Mouse (Mus musculus) MEL (cell line): ENCODE measurements around the gene Ccl26. TPM values are rescaled to one million over a fixed set of nuclear protein-coding genes. Genes with fewer than 3 reads are reported as not detected.

Experiments
- DNase-seq: peaks from one replicate; pipeline ENCODE4 v3.0.0; 2011; ENCODE audit warnings: low read depth, low spot score
- H3K27ac ChIP-seq: 2 replicates; pipeline ENCODE4 v1.5.1; 2012; ENCODE audit warnings: low read depth, mild to moderate bottlenecking, control low read depth, low read length, moderate library complexity; ENCODE audit not compliant: control insufficient read depth
- H3K27me3 ChIP-seq, 2 experiments: fragments of 150-350 bp in 1 of 2; sonication (generic) in 1 of 2; 2 replicates each; pipeline ENCODE4 v1.6.1; 2012; ENCODE audit warnings: low read length in 2 of 2, mild to moderate bottlenecking in 2 of 2, improper control_type of control experiment in 1 of 2, moderate library complexity in 1 of 2; ENCODE audit not compliant: insufficient read depth in 2 of 2, control insufficient read depth in 1 of 2
- H3K36me3 ChIP-seq, 2 experiments: 2 replicates each; pipeline ENCODE4 v1.6.1; 2012 to 2014; ENCODE audit warnings: low read length in 2 of 2, improper control_type of control experiment in 1 of 2, inconsistent platforms in 1 of 2, mild to moderate bottlenecking in 1 of 2; ENCODE audit not compliant: insufficient read depth in 2 of 2, control insufficient read depth in 1 of 2
- H3K4me1 ChIP-seq, 2 experiments: fragments of 150-350 bp in 1 of 2; sonication (generic) in 1 of 2; 2 replicates each; pipeline ENCODE4 v1.6.1; 2012; ENCODE audit warnings: low read length in 2 of 2, improper control_type of control experiment in 1 of 2, mild to moderate bottlenecking in 1 of 2; ENCODE audit not compliant: insufficient read depth in 2 of 2, control insufficient read depth in 1 of 2
- H3K4me3 ChIP-seq, 2 experiments: fragments of 150-350 bp in 1 of 2; sonication (generic) in 1 of 2; 2 replicates each; pipeline ENCODE4 v1.5.1; 2012; ENCODE audit warnings: low read depth in 2 of 2, low read length in 2 of 2, mild to moderate bottlenecking in 2 of 2, moderate library complexity in 2 of 2, control low read depth in 1 of 2, improper control_type of control experiment in 1 of 2; ENCODE audit not compliant: control insufficient read depth in 1 of 2, insufficient read depth in 1 of 2
- H3K79me2 ChIP-seq: 2 replicates; pipeline ENCODE4 v1.6.1; 2012; ENCODE audit warnings: mild to moderate bottlenecking, low read length, moderate library complexity; ENCODE audit not compliant: control insufficient read depth, poor library complexity, insufficient read depth
- H3K9ac ChIP-seq: 2 replicates; pipeline ENCODE4 v1.6.1; 2012; ENCODE audit warnings: low read depth, mild to moderate bottlenecking, control low read depth, low read length, moderate library complexity; ENCODE audit not compliant: control insufficient read depth, poor library complexity, severe bottlenecking
- H3K9me3 ChIP-seq: fragments of 150-350 bp; sonication (generic); replicated peaks from 2 replicates; pipeline ENCODE4 v1.6.1; 2012; ENCODE audit warnings: mild to moderate bottlenecking, low read length, improper control_type of control experiment, moderate library complexity; ENCODE audit not compliant: insufficient read depth
- CHD2 ChIP-seq: IDR thresholded peaks from 2 replicates; pipeline ENCODE4 v1.6.1; 2011; ENCODE audit warnings: low read length, improper control_type of control experiment
- E2F4 ChIP-seq: IDR thresholded peaks from 2 replicates; pipeline ENCODE4 v1.6.1; 2011; ENCODE audit warnings: low read depth, low read length, improper control_type of control experiment, borderline replicate concordance
- ELF1 ChIP-seq: IDR thresholded peaks from 2 replicates; pipeline ENCODE4 v1.6.1; 2014; ENCODE audit warnings: low read depth, mild to moderate bottlenecking, inconsistent platforms, low read length, improper control_type of control experiment, moderate library complexity
- ETS1 ChIP-seq: IDR thresholded peaks from 2 replicates; pipeline ENCODE4 v1.6.1; 2012; ENCODE audit warnings: low read depth, mild to moderate bottlenecking, inconsistent platforms, low read length, improper control_type of control experiment, moderate library complexity
- GATA1 ChIP-seq: IDR thresholded peaks from 2 replicates; pipeline ENCODE4 v1.6.1; 2011; ENCODE audit warnings: low read depth, low read length, improper control_type of control experiment
- HCFC1 ChIP-seq: IDR thresholded peaks from 2 replicates; pipeline ENCODE4 v1.6.1; 2012; ENCODE audit warnings: low read depth, mild to moderate bottlenecking, inconsistent platforms, low read length, improper control_type of control experiment, moderate library complexity
- MAFK ChIP-seq: IDR thresholded peaks from 2 replicates; pipeline ENCODE4 v1.6.1; 2011; ENCODE audit warnings: low read depth, mild to moderate bottlenecking, low read length, improper control_type of control experiment, borderline replicate concordance
- MEF2A ChIP-seq: IDR thresholded peaks from 2 replicates; pipeline ENCODE4 v1.6.1; 2014; ENCODE audit warnings: low read depth, mild to moderate bottlenecking, inconsistent platforms, low read length, improper control_type of control experiment; ENCODE audit not compliant: poor library complexity, insufficient replicate concordance, severe bottlenecking; ENCODE audit errors: extremely low read depth
- MYB ChIP-seq: IDR thresholded peaks from 2 replicates; pipeline ENCODE4 v1.6.1; 2011; ENCODE audit warnings: mild to moderate bottlenecking, low read depth, low read length, improper control_type of control experiment
- MYC ChIP-seq: IDR thresholded peaks from 2 replicates; pipeline ENCODE4 v1.6.1; 2011; ENCODE audit warnings: low read depth, mild to moderate bottlenecking, low read length, improper control_type of control experiment, moderate library complexity
- POLR2AphosphoS2 ChIP-seq: IDR thresholded peaks from 2 replicates; pipeline ENCODE4 v1.6.1; 2011; ENCODE audit warnings: low read length, improper control_type of control experiment
- TBP ChIP-seq: IDR thresholded peaks from 2 replicates; pipeline ENCODE4 v1.8.0; 2011; ENCODE audit warnings: low read depth, low read length, improper control_type of control experiment
- TCF12 ChIP-seq: IDR thresholded peaks from 2 replicates; pipeline ENCODE4 v1.6.1; 2014; ENCODE audit warnings: low read depth, mild to moderate bottlenecking, inconsistent platforms, low read length, improper control_type of control experiment, moderate library complexity
- UBTF ChIP-seq: IDR thresholded peaks from 2 replicates; pipeline ENCODE4 v1.6.1; 2012; ENCODE audit warnings: low read depth, mild to moderate bottlenecking, inconsistent platforms, low read length, improper control_type of control experiment, moderate library complexity, borderline replicate concordance; ENCODE audit not compliant: insufficient read depth
- ZKSCAN1 ChIP-seq: IDR thresholded peaks from 2 replicates; pipeline ENCODE4 v1.6.1; 2012; ENCODE audit warnings: low read depth, mild to moderate bottlenecking, inconsistent platforms, low read length, improper control_type of control experiment, moderate library complexity
- ZMIZ1 ChIP-seq: IDR thresholded peaks from 2 replicates; pipeline ENCODE4 v1.6.1; 2012; ENCODE audit warnings: low read depth, mild to moderate bottlenecking, inconsistent platforms, low read length, improper control_type of control experiment, moderate library complexity
- polyA plus RNA-seq, 2 experiments: library from polyadenylated mRNA; stranded (reverse) in 1 of 2; unstranded in 1 of 2; fragments of >175 nt in 1 of 2; fragments of >200 nt in 1 of 2; gene quantifications; 2 replicates each; pipeline versions ENCODE4 v1.2.1 to v1.2.4; 2012; ENCODE audit warnings: low replicate concordance in 2 of 2, low read depth in 1 of 2; ENCODE audit not compliant: insufficient read length in 2 of 2, insufficient read depth in 1 of 2, missing spikeins in 1 of 2
- total RNA-seq: library from RNA; depleted of rRNA; stranded (reverse); fragments of 300-350 nt; gene quantifications from 2 replicates; pipeline ENCODE4 v1.2.3, GENCODE M21; 2012

Gene Ccl26
- total and polyA plus RNA-seq, 3 experiments, result not detected

- no peaks in the 10 kb centered on the region for H3K9me3 ChIP-seq
- TF ChIP-seq MYC (no peak), ELF1 (no peak), TBP (no peak), POLR2AphosphoS2 (no peak), TCF12 (no peak), MAFK (no peak), ETS1 (no peak), GATA1 (no peak), MYB (no peak), UBTF (no peak), HCFC1 (no peak)
- H3K79me2 ChIP-seq, result no peaks in the 10 kb centered on the region
- peaks cover 0 to 14% of the 10 kb centered on the region in 2 experiments; a peak in 2 of 4 replicates for H3K4me1 ChIP-seq
- H3K27me3 ChIP-seq, result no peaks in the 10 kb centered on the region
- H3K4me3 ChIP-seq, result no peak overlapping the region; a peak in 1 of 4 replicates
- H3K36me3 ChIP-seq, result peaks cover 0 to 3% of the 10 kb centered on the region in 2 experiments; a peak in 2 of 4 replicates
- peak; percentile 42 for DNase-seq
- peak overlapping the region; percentile 22 for H3K27ac ChIP-seq
- H3K9ac ChIP-seq, result no peak overlapping the region
These were observed 26.0 kb downstream of the Ccl26 start for GRCm38 (mm10) chr5:135537326-135537725.

- Histone ChIP-seq H3K27me3 (no peaks in the 10 kb centered on the region), H3K9me3 (no peaks in the 10 kb centered on the region), H3K4me3 (no peak overlapping the region), H3K27ac (no peak overlapping the region), H3K4me1 (peaks cover 0 to 10% of the 10 kb centered on the region in 2 experiments; a peak in 2 of 4 replicates), H3K9ac (no peak overlapping the region), H3K79me2 (no peaks in the 10 kb centered on the region), H3K36me3 (peaks cover 0 to 3% of the 10 kb centered on the region in 2 experiments; a peak in 2 of 4 replicates)
- TF ChIP-seq TBP (no peak), ETS1 (no peak), CHD2 (no peak), ZKSCAN1 (no peak), MEF2A (no peak), E2F4 (no peak), MYC (no peak), MYB (no peak), ZMIZ1 (no peak)
- no peak for DNase-seq
These were observed 27.5 kb downstream of the Ccl26 start for GRCm38 (mm10) chr5:135535867-135536266.
